Mouse (Mus musculus) hindbrain, embryonic 13.5 days (tissue): ENCODE data around the gene Ostf1. TPM values are rescaled to one million over a fixed set of nuclear protein-coding genes. Genes with fewer than 3 reads are reported as not detected.
A peak's percentile ranks its signal among the peaks of the same experiment; 100 is the strongest.

Source experiments
- ATAC-seq: fragments of 200-750 bp; cut with Nextera tagmentation; 2 replicates; pipeline ENCODE4 v1.8.0; 2017; ENCODE audit warnings: moderate TSS enrichment; ENCODE audit not compliant: low FRiP score
- H3K27ac ChIP-seq: fragments of 300-500 bp; sonication (generic); 2 replicates; pipeline ENCODE4 v1.5.1; 2015; ENCODE audit warnings: inconsistent platforms, mild to moderate bottlenecking, moderate library complexity
- H3K27me3 ChIP-seq: fragments of 300-500 bp; sonication (generic); 2 replicates; pipeline ENCODE4 v1.6.1; 2015; ENCODE audit warnings: mild to moderate bottlenecking, inconsistent platforms
- H3K36me3 ChIP-seq: fragments of 300-500 bp; sonication (generic); 2 replicates; pipeline ENCODE4 v1.6.1; 2015; ENCODE audit warnings: mild to moderate bottlenecking, inconsistent platforms
- H3K4me1 ChIP-seq: fragments of 300-500 bp; sonication (generic); replicated peaks from 2 replicates; pipeline ENCODE4 v1.6.1; 2015; ENCODE audit warnings: inconsistent platforms
- H3K4me2 ChIP-seq: fragments of 300-500 bp; sonication (generic); 2 replicates; pipeline ENCODE4 v1.6.1; 2015; ENCODE audit warnings: inconsistent platforms, mild to moderate bottlenecking, moderate library complexity
- H3K4me3 ChIP-seq: fragments of 300-500 bp; sonication (generic); 2 replicates; pipeline ENCODE4 v1.5.1; 2015; ENCODE audit warnings: mild to moderate bottlenecking, inconsistent platforms
- H3K9ac ChIP-seq: fragments of 300-500 bp; sonication (generic); 2 replicates; pipeline ENCODE4 v1.6.1; 2015; ENCODE audit warnings: mild to moderate bottlenecking, inconsistent platforms
- H3K9me3 ChIP-seq: fragments of 300-500 bp; sonication (generic); 2 replicates; pipeline ENCODE4 v1.6.1; 2016; ENCODE audit warnings: inconsistent platforms
- WGBS: fragments of 180-500 bp; shearing (Covaris S2); methylation state at CpG from one replicate; pipeline ENCODE4 v1.1.7; 2015; 5-methylcytosine and 5-hydroxymethylcytosine counted together
- polyA plus RNA-seq: library from polyadenylated mRNA; unstranded; fragments of >200 nt; fragmentation: Nextera tagmentation; extraction: Ambion mirVana; gene quantifications from 2 replicates; pipeline ENCODE4 v1.2.1, GENCODE M21; 2015

The Ostf1 gene
- 45.9 and 54.5 TPM in 2 replicates for polyA plus RNA-seq

- peaks cover 8% of the 10 kb centered on the region; the same call in 1 of the 2 replicates for H3K27me3 ChIP-seq
- peak within 1 kb of the TSS; percentile 79 for H3K27ac ChIP-seq
- ATAC-seq, result peak; percentile 99
- no peaks in the 10 kb centered on the region for H3K9me3 ChIP-seq
- H3K9ac ChIP-seq, result peak within 1 kb of the TSS; percentile 81
- WGBS, result 1% methylated on average over 51 of the region's 51 CpGs
- peak within 1 kb of the TSS; percentile 86 for H3K4me2 ChIP-seq
- no peaks in the 10 kb centered on the region for H3K36me3 ChIP-seq
- peaks cover 16% of the 10 kb centered on the region; the same call in 1 of the 2 replicates for H3K4me1 ChIP-seq
- peak within 1 kb of the TSS; percentile 81 for H3K4me3 ChIP-seq
These were observed at the start of gene Ostf1, which contains the start of gene Nmrk1 for GRCm38 (mm10) chr19:18631644-18632219. Gene Ostf1, minus strand, starts transcription at chr19:18631823. Gene Nmrk1, plus strand, starts transcription at chr19:18631950.

GRCm38 (mm10) chr19:18673116-18673515, 41.5 kb upstream of the Ostf1 start:
- peak overlapping the region; percentile 43; the same call in 1 of the 2 replicates for H3K9ac ChIP-seq
- 8% methylated on average over 4 of the region's 4 CpGs for WGBS

GRCm38 (mm10) chr19:18672498-18672897, 40.9 kb upstream of the Ostf1 start:
- Histone ChIP-seq H3K4me3 (peak overlapping the region; percentile 79), H3K27ac (no peak overlapping the region), H3K4me2 (peak overlapping the region; percentile 82), H3K4me1 (peaks cover 22% of the 10 kb centered on the region), H3K9me3 (no peaks in the 10 kb centered on the region), H3K36me3 (no peaks in the 10 kb centered on the region), H3K9ac (no peak overlapping the region), H3K27me3 (no peaks in the 10 kb centered on the region)
- ATAC-seq, result no peak
- 63% methylated on average over 3 of the region's 3 CpGs for WGBS

More at GRCm38 (mm10) chr19:18673116-18673515, 41.5 kb upstream of the Ostf1 start:
- H3K27ac ChIP-seq, result no peak overlapping the region
- peak overlapping the region; percentile 25 for H3K4me3 ChIP-seq
- no peaks in the 10 kb centered on the region for H3K27me3 ChIP-seq
- no peak for ATAC-seq
- H3K9me3 ChIP-seq, result no peaks in the 10 kb centered on the region
- H3K4me2 ChIP-seq, result peak overlapping the region; percentile 82
- H3K36me3 ChIP-seq, result no peaks in the 10 kb centered on the region
- peaks cover 22% of the 10 kb centered on the region for H3K4me1 ChIP-seq

GRCm38 (mm10) chr19:18671056-18671741, 39.6 kb upstream of the Ostf1 start:
- H3K27ac ChIP-seq, result peak overlapping the region; percentile 82
- no peaks in the 10 kb centered on the region for H3K36me3 ChIP-seq
- H3K4me2 ChIP-seq, result peak overlapping the region; percentile 82
- H3K9me3 ChIP-seq, result no peaks in the 10 kb centered on the region
- peaks cover 22% of the 10 kb centered on the region for H3K4me1 ChIP-seq
- WGBS, result under 1% methylated on average over 50 of the region's 64 CpGs
- no peaks in the 10 kb centered on the region for H3K27me3 ChIP-seq
- ATAC-seq, result peak; percentile 79
- H3K4me3 ChIP-seq, result peak overlapping the region; percentile 79
- H3K9ac ChIP-seq, result peak overlapping the region; percentile 87

GRCm38 (mm10) chr19:18670608-18671007, 39.0 kb upstream of the Ostf1 start, which contains the start of gene Carnmt1:
Gene Carnmt1, plus strand, starts transcription at chr19:18670764.
- Histone ChIP-seq H3K27ac (peak within 1 kb of the TSS; percentile 82), H3K4me2 (peak within 1 kb of the TSS; percentile 82), H3K9ac (peak within 1 kb of the TSS; percentile 87), H3K27me3 (no peaks in the 10 kb centered on the region), H3K4me3 (peak within 1 kb of the TSS; percentile 79), H3K36me3 (no peaks in the 10 kb centered on the region), H3K4me1 (peaks cover 22% of the 10 kb centered on the region), H3K9me3 (no peaks in the 10 kb centered on the region)
- ATAC-seq, result peak; percentile 99
- WGBS, result under 1% methylated on average over 43 of the region's 58 CpGs

GRCm38 (mm10) chr19:18669551-18669950, 37.9 kb upstream of the Ostf1 start:
- no peak overlapping the region for H3K9ac ChIP-seq
- no peaks in the 10 kb centered on the region for H3K27me3 ChIP-seq
- H3K4me2 ChIP-seq, result no peak overlapping the region
- ATAC-seq, result no peak
- H3K36me3 ChIP-seq, result no peaks in the 10 kb centered on the region
- H3K4me1 ChIP-seq, result peaks cover 22% of the 10 kb centered on the region
- no peak overlapping the region for H3K27ac ChIP-seq
- H3K4me3 ChIP-seq, result no peak overlapping the region
- WGBS, result 96% methylated on average over 7 of the region's 7 CpGs
- no peaks in the 10 kb centered on the region for H3K9me3 ChIP-seq

GRCm38 (mm10) chr19:18666966-18667365, 35.3 kb upstream of the Ostf1 start:
- H3K27ac ChIP-seq, result no peak overlapping the region
- H3K4me1 ChIP-seq, result peaks cover 5% of the 10 kb centered on the region
- H3K4me2 ChIP-seq, result no peak overlapping the region
- no peaks in the 10 kb centered on the region for H3K36me3 ChIP-seq
- H3K4me3 ChIP-seq, result no peak overlapping the region
- no peaks in the 10 kb centered on the region for H3K27me3 ChIP-seq
- H3K9me3 ChIP-seq, result no peaks in the 10 kb centered on the region
- no peak for ATAC-seq
- H3K9ac ChIP-seq, result no peak overlapping the region
- 88% methylated on average over 7 of the region's 7 CpGs for WGBS

GRCm38 (mm10) chr19:18663904-18664303, 32.3 kb upstream of the Ostf1 start:
- no peak overlapping the region for H3K9ac ChIP-seq
- no peaks in the 10 kb centered on the region for H3K27me3 ChIP-seq
- no peak overlapping the region for H3K4me2 ChIP-seq
- H3K4me1 ChIP-seq, result no peaks in the 10 kb centered on the region
- WGBS, result 81% methylated on average over 2 of the region's 2 CpGs
- H3K4me3 ChIP-seq, result no peak overlapping the region
- H3K9me3 ChIP-seq, result no peaks in the 10 kb centered on the region
- no peak overlapping the region for H3K27ac ChIP-seq
- ATAC-seq, result no peak
- H3K36me3 ChIP-seq, result no peaks in the 10 kb centered on the region

GRCm38 (mm10) chr19:18661683-18662082, 30.1 kb upstream of the Ostf1 start:
- WGBS, result 53% methylated on average over 1 of the region's 1 CpGs

GRCm38 (mm10) chr19:18660466-18660865, 28.8 kb upstream of the Ostf1 start:
- no peaks in the 10 kb centered on the region for H3K27me3 ChIP-seq
- H3K27ac ChIP-seq, result no peak overlapping the region
- H3K36me3 ChIP-seq, result no peaks in the 10 kb centered on the region
- no peaks in the 10 kb centered on the region for H3K9me3 ChIP-seq
- 93% methylated on average over 3 of the region's 3 CpGs for WGBS
- ATAC-seq, result no peak
- no peak overlapping the region for H3K9ac ChIP-seq
- no peak overlapping the region for H3K4me2 ChIP-seq
- H3K4me3 ChIP-seq, result no peak overlapping the region
- H3K4me1 ChIP-seq, result no peaks in the 10 kb centered on the region

More at GRCm38 (mm10) chr19:18661683-18662082, 30.1 kb upstream of the Ostf1 start:
- Histone ChIP-seq H3K4me1 (no peaks in the 10 kb centered on the region), H3K27ac (no peak overlapping the region), H3K36me3 (no peaks in the 10 kb centered on the region), H3K27me3 (no peaks in the 10 kb centered on the region), H3K9me3 (no peaks in the 10 kb centered on the region), H3K9ac (no peak overlapping the region), H3K4me2 (no peak overlapping the region), H3K4me3 (no peak overlapping the region)
- ATAC-seq, result no peak

GRCm38 (mm10) chr19:18659349-18659748, 27.7 kb upstream of the Ostf1 start:
- ATAC-seq, result no peak
- Histone ChIP-seq H3K4me1 (no peaks in the 10 kb centered on the region), H3K9ac (no peak overlapping the region), H3K9me3 (no peaks in the 10 kb centered on the region), H3K4me2 (no peak overlapping the region), H3K27ac (no peak overlapping the region), H3K4me3 (no peak overlapping the region), H3K36me3 (no peaks in the 10 kb centered on the region), H3K27me3 (no peaks in the 10 kb centered on the region)
- no CpG with 5 or more reads among the region's 1 CpGs for WGBS

- no peaks in the 10 kb centered on the region for H3K27me3 ChIP-seq
- no peak overlapping the region for H3K4me3 ChIP-seq
- no peaks in the 10 kb centered on the region for H3K36me3 ChIP-seq
- no peak for ATAC-seq
- no peak overlapping the region for H3K9ac ChIP-seq
- H3K9me3 ChIP-seq, result no peaks in the 10 kb centered on the region
- WGBS, result 83% methylated on average over 4 of the region's 4 CpGs
- no peak overlapping the region for H3K27ac ChIP-seq
- no peaks in the 10 kb centered on the region for H3K4me1 ChIP-seq
- H3K4me2 ChIP-seq, result no peak overlapping the region
These were observed 26.9 kb upstream of the Ostf1 start for GRCm38 (mm10) chr19:18658473-18658872.
